Mouse (Mus musculus) cerebellum, adult 9-11 months (tissue): ENCODE results near the gene L1td1.
A peak's percentile ranks its signal among the peaks of the same experiment; 100 is the strongest.
"Not testable (repeated sequence)": the region's sequence is repeated elsewhere in the genome, so short reads cannot be mapped to it uniquely, and the experiment has no call there.

Experiments used
- DNase-seq: peaks from one replicate; pipeline ENCODE4 v3.0.0; 2022

The L1td1 gene

GRCm38 (mm10) chr4:98726590-98727237 lies at the start of gene L1td1:
TSS of gene L1td1 (plus strand) at chr4:98726734.
- no peak for DNase-seq

DNA sequence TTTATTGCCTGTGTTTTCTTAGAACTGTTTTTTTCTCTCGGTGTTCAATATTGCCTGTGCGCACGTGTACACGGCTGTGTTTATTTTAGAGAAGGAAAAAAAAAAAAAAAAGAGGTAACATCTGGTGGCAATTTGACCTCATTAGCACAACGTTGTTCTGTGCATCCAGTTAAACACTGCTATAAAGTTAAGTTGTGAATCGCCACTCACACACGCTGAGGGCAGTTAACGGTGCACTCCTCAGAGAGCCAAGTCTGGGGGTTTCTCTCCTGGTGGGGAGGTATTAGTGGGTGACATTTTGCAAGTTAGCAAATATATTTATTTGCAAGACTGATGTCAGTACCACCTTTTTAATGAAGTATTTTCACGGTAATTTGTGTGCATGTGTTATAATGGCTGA lies 49.0 kb upstream of the L1td1 start:
- no peak for DNase-seq

GRCm38 (mm10) chr4:98686678-98687267 lies 39.8 kb upstream of the L1td1 start:
- DNase-seq: no peak

DNA sequence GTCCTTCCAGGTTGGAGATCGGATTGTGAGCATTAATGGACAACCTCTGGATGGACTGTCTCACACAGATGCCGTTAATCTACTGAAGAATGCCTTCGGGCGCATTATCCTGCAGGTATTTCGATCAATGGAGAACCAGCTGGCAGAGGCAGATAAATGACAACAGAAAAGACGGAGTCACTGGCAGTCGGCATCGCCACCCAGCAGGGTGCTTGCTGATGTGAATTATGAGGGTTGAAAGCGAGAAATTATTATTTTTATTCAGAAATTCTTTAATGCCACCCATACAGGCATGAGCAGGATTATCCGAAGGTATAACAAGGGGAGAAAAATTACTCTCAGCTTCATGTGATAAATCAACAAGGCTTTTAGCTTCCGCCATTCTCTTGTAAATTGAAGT lies 38.4 kb upstream of the L1td1 start:
- no peak for DNase-seq

DNA sequence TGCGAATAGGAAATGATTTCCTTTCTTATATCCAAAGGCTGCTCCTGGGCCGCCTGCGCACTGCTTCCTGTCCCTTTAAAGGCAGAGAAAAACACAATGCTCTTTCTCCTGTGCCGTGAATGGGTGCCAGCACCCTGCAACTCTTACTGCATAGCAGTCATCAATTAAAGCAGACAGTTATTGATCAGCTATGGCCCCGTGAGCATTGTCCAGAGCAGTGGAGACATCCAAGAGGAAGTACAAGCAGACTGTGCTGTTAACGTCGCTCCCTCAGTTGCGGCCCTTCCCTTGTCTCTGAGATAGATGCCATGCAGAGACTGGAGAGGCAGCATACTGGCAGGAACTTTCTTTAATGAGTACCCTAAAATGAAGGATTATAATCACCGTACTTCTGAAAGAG lies 38.0 kb upstream of the L1td1 start:
- DNase-seq: no peak

GRCm38 (mm10) chr4:98689988-98690387 lies 36.5 kb upstream of the L1td1 start:
- DNase-seq: no peak

DNA sequence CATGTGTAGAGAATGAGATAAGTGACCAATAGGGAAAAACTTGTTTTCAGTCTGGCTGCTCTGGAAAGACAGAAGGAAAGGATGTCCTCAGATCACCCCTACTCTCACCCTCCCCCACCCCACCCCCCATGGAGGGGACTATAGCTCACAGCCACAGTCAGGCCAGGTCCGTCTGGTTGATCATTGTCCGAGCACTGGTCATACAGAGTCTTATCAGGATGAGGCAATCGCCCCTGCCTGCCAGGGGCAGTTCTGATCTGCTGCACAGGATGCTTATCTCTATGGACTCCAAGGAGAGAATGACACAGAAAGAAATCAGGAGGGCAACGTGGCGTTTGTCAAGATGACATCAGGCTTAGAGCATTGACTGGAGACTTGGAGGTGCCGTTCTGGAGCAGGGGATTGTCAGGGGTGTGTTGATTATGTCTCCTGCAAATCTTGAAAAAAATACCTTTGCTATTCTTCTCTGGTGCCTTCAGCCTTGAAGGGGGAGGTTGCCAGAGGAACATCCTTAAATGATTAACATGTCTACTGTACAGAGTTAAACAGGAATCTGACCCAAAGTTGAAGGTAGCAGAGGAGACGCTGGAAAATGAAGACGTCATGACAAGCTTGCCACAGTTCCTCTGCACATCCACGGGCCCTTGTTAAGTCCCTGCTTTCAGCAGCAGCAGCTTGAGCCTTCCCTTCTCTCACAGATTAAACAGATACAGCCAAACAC lies 32.9 kb upstream of the L1td1 start:
- DNase-seq: no peak

- DNase-seq: no peak
These were observed 28.6 kb upstream of the L1td1 start for GRCm38 (mm10) chr4:98697932-98698331.

DNA sequence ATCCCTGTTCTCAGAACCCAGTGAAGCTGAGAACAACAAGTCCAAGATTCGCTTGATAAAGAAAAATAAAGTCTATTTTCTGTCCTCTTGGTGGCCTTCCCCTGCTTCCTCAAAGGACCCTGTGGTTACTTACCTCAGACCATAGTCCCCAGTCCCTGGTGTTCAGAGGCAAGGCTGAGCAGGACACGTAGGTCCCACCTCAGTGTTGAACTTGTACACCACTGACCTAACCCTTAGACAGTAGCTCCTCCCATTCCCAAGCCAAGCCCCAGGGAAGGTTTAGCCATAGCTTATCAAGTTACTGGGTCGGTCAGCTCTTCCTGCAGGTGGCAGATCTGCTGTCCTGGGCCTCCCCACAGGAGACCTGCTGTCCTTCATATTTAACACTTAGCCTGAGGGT lies 27.6 kb upstream of the L1td1 start:
- DNase-seq: no peak

DNA sequence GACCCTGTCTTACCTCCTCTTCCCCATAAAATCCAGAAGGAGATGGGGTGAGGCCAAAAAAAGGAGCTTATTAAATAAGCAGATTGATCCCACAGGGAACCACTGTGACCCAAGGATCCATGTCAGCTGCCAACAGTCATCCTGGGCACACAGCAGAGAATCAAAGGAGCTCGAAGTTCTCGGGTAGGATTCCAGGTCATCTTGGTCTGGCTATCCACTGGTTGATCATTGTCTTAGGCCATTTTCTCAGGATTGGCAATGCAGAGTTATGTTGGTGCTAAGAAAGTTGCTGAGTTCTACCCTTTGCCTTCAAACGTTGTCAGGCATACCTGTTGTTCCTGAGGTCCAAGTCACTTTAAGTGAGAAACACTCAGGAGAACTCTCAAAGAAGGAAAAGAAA lies 26.4 kb upstream of the L1td1 start:
- no peak for DNase-seq

GRCm38 (mm10) chr4:98702201-98702894 lies 24.2 kb upstream of the L1td1 start:
- DNase-seq: peak; percentile 77

- DNase-seq: no peak
These were observed 15.6 kb upstream of the L1td1 start for GRCm38 (mm10) chr4:98710891-98711290.

- DNase-seq: no peak
These were observed 8.6 kb upstream of the L1td1 start for GRCm38 (mm10) chr4:98717735-98718546.

DNA sequence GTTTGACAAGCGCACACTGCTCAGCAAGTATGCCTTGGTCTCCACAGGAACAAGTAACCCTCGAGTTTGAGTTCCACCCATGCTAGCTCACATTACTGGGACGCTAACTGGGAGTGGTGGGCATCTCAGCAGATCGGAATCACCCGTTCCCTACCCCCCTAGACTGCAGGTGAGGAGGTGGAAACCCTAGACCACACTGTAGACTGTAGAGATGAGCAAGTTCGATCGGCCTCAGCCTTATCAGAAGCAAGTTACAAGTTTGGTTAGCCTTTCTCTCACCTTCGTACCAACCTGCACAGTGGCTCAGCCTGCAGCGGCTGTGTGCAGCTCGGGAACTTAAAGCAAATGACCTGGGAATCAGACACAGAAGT lies 8.0 kb upstream of the L1td1 start:
- no peak for DNase-seq

DNA sequence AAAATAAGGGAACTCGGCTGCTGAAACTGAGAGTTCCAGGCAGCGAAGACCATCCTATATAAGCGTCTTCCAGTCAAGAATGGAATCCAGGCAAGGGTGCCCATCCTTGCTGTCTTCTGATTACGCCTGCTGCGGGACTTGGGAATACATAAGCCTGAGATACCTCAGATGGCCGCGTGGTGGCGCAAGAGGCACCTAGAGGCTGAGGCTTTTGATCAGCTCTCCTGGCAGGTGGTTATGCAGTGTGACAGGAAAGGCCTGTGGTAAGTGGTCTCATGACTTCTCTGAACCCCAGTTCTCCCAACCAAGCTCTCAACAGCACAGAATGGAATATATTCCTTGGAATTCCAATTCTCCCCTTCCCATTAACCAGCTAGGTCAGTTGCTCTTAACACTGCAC lies 4.1 kb upstream of the L1td1 start:
- peak; percentile 67 for DNase-seq

DNA sequence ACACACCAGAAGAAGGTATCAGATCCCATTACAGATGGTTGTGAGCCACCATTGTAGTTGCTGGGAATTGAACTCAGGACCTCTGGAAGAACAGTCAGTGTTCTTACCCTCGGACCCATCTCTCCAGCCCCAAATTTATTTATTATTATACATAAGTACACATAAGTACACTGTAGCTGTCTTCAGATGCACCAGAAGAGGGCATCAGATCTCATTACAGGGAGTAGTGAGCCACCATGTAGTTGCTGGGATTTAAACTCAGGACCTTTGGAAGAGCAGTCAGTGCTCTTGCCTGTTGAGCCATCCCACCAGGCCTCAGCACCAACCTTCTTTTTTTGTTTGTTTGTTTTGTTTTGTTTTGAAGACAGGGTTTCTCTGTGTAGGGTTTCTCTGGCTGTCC lies 1.9 kb upstream of the L1td1 start:
- not testable (repeated sequence) for DNase-seq

DNA sequence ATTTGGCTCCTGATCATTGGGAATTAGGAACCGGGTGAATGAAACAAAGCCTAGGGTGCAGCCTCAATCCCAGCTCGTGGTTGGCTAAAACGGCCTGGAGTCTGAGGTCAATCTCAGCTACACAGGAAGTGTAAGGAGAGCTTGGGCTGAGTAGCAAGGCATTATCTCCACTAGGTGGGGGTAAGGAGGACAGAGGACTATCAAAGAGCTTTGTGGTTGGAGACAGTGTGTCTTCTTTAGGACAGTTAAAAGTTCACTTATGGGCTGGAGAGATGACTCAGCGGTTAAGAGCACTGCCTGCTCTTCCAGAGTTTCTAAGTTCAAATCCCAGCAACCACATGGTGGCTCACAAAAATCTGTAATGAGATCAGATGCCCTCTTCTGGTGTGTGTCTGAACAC lies 1.1 kb upstream of the L1td1 start:
- no peak for DNase-seq

DNA sequence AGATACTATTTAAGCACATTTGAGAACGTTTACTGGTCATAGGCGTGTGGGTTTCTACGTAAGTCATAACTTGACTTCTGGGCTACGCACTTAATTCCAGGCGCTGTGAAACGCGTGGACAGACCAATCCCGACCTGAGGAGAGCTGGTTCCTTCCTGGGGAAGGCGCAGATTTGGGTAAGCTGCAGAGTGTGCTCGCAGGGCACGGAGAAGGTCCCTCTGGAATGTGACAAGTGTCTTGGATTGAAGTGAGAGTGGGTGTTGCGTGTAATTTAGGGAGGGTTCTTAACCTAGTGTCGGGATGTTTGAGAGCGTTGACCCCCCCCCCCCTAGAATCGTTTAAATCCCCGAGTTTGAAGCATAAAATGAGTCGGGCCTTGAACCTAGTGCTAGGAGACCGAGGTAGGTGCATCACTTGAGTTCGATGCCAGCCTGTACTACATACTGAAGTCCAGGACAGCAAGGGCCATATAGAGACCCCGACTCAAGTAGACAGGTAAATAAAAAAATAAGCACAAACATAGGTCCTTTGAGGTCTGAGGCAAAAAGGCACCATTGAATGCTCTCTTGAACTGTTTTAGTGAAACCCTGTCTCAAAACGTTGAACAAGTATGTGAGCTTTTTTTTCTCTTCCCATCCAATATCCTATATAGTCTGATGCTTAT lies 893 bp downstream of the L1td1 start:
- no peak for DNase-seq

DNA sequence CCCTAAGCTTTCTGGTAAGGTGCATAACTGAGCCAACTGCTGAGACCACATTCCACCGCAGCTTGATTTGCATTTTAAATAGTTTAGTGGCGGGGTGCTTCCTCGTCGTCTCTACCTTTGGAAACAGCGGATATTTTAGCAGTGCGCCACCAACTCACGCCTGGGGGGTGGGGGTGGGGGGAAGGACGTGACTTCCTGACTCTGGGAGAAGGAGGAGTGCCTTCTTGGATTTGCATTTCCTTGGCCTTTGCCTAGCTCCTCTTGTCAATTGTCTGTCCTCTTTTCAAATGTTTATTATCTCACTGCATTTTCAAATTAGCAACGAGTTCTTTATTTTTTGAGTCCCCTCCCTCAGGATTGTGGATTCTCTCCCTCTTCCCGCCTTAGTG lies 1.4 kb downstream of the L1td1 start:
- DNase-seq: no peak

GRCm38 (mm10) chr4:98728716-98729115 lies 2.2 kb downstream of the L1td1 start:
- no peak for DNase-seq

DNA sequence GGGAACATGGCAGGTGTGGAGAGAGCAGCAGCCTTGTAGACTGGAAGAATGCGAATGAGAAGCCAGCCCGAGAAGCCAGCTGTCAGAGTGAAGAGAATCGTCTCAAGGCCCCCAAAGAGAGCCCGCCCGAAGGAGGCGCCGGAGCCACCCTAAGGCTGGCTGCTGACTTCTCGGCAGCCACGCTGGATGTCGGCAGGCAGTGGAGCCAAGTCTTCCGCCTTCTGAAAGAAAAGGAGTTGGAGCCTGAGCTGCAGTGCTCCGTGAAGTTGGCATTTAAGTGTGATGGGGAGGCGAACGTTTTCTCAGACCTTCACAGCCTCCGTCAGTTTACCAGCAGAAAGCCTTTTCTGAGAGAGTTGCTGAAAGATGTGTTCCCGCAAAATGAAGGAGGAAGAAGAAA lies 7.1 kb downstream of the L1td1 start:
- DNase-seq: no peak

DNA sequence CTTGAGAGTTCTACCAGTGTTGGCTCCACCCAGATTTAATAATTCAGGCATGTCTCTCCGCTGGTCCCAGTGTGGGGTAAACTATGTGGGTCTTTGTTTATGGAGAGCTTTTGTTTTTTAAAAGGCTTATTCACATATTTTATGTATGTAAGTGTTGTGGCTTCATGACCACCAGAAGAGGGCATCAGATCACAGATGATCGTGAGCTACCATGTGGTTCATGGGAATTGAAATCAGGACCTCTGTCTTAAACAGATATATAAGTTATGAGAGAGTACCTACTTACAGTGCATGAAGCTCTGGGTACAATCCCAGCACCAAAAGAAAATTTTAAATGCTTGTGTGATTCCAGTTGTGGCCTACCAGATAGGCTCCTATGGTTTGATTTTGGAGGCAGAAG lies 13.2 kb downstream of the L1td1 start:
- no peak for DNase-seq
